Mouse (Mus musculus): ENCODE data around the gene Vps9d1.
"Not testable (repeated sequence)": the region's sequence is repeated elsewhere in the genome, so short reads cannot be mapped to it uniquely, and the experiment has no call there.

The Vps9d1 gene

DNA sequence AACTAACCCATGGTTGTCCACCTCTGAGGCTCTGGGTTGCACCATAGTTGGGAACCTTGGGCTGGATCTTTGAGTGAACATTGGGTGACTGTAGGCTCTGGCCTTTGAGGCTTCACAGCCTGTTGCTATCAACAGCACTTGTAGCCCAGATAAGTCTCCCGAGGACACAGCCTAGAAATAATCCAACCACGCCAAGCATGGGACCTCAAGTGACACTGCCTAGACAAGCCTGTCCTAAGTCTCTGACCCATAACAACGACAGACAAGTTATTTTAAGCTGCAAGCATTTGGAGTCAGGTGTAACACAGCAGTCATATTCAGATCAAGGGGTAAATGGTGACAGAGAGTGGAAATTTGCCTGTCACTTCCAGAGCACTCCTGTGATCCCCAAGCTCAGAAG, 38.7 kb downstream of the Vps9d1 start:
- no peak for DNase-seq (ENCODE audit: low spot score)

- no peak for DNase-seq (ENCODE audit: low spot score)
Observed at GRCm38 (mm10) chr8:123213118-123213772, 40.9 kb downstream of the Vps9d1 start.

- DNase-seq (ENCODE audit: low spot score) = peak; percentile 96
Observed at GRCm38 (mm10) chr8:123212321-123213117, 41.6 kb downstream of the Vps9d1 start, which contains the start of the genes Chmp1a and Spata33. Chmp1a (minus strand) TSS chr8:123212763. Spata33 (plus strand) TSS chr8:123212832.

DNA sequence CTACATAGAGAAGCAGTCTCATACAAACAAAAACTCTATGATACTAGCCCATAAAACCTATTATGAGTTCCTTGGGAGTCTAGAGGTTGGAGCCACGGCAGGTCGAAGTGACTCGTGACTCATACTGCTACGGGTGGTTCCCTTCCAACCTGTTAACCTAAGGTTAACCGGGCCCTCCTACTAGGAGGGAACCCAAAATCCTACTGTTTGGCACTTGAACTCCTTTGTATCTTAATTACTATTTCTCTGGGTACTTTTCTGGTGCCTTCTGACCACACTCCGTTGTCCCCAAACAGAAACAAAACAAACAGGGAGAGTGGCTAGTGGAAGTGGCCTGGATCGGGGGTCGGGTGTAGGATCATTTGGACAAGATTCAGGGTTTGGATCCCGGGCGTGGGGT, 42.3 kb downstream of the Vps9d1 start:
- DNase-seq (ENCODE audit: low spot score) = no peak

- DNase-seq (ENCODE audit: low spot score) = no peak
Observed at GRCm38 (mm10) chr8:123203571-123203970, 50.6 kb downstream of the Vps9d1 start.

- peak; percentile 55 for DNase-seq (ENCODE audit: low spot score)
Observed at GRCm38 (mm10) chr8:123202288-123202687, 51.9 kb downstream of the Vps9d1 start.

DNA sequence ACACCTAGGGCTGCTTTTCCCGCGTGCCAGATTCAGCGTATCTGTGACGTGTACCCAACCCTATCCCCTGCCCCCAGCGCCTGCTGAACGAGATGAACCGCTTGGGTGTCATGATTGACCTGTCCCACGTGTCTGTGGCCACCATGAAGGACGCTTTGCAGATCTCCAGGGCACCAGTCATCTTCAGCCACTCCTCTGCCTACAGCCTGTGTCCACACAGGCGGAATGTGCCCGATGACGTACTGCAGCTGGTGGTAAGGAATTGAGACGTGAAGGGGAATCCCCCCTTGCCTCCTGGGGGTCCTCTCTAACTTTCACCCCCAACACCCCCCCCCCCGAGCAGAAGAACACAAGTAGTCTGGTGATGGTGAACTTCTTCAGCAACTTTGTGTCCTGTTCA, 54.3 kb downstream of the Vps9d1 start:
- no peak for DNase-seq (ENCODE audit: low spot score)

DNA sequence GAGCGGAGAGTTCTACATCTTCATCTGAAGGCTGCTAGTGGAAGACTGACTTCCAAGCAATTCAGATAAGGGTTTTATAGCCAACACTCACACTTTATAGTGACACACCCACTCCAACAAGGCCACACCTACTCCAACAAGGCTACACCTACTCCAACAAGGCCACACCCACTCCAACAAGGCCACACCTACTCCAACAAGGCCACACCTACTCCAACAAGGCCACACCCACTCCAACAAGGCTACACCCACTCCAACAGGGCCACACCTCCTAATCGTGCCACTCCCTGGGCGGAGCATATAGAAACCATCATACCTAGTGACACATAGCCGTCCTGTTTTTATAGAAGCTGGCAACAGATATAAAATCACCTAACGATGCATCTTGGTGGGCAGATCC, 57.1 kb downstream of the Vps9d1 start:
- not testable (repeated sequence) for DNase-seq (ENCODE audit: low spot score)

GRCm38 (mm10) chr8:123193771-123194170, 60.4 kb downstream of the Vps9d1 start:
- no peak for DNase-seq (ENCODE audit: low spot score)
